Mouse (Mus musculus): ENCODE data around the gene Pard3b. TPM values are rescaled to one million over a fixed set of nuclear protein-coding genes. Genes with fewer than 3 reads are reported as not detected.

The Pard3b gene
- polyA plus RNA-seq, 1 experiment from 2014 or later = 17.9 TPM

DNA sequence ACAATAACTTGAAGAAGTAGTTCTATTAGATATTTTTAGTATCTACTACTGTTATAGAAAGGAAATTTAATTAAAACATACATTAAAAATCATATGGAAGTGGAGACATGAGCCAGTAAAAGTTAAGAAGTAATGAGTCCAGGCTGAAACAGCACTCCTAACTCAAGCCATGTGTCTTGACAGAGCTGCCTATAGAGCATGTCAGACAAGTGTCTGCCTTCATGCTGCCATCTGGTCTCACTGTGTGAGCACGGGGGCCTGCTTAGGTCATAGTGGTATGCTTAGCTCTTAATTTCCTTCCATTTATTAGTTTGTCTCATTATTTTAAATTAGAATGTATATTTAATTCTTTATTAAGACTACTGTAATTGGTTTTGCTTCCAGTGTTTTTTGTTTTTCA, 517.3 kb downstream of the Pard3b start:
- Histone ChIP-seq H3K27me3 (no peaks in the 10 kb centered on the region), H3K9me3 (no peaks in the 10 kb centered on the region)
- ATAC-seq (ENCODE audit: borderline replicate concordance, extremely low read depth, low FRiP score, low TSS enrichment) = no peak

DNA sequence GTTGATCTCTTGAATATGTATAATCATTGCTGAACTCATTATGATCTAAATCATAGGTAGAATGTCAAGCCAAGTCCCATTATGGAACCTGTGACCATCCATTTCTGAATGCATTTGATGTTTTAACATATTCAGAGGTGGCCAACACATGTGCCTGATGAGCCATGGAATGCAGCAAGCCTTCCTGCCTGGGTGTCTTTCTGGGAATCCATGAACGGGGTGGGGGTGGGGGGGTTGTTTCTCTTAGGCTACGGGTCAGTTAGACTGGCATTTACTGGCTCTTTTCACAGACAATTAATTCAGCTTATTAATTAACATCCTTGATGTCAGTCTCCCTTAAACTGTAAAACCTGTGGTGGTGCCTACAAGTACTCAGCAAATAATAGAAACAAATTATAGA, 521.0 kb downstream of the Pard3b start:
- no peaks in the 10 kb centered on the region for H3K4me1 ChIP-seq
- no peaks in the 10 kb centered on the region for H3K9me3 ChIP-seq
- no peak overlapping the region for H3K9ac ChIP-seq
- no peaks in the 10 kb centered on the region for H3K27me3 ChIP-seq
- no peak overlapping the region for H3K4me3 ChIP-seq
- WGBS = 75% methylated on average over 2 of the region's 2 CpGs
- H3K4me2 ChIP-seq = no peak overlapping the region
- ATAC-seq (ENCODE audit: borderline replicate concordance, extremely low read depth, low FRiP score, low TSS enrichment) = no peak
- no peak overlapping the region for H3K27ac ChIP-seq
- no peaks in the 10 kb centered on the region for H3K36me3 ChIP-seq

More for the DNA sequence above, 517.3 kb downstream of the Pard3b start:
- no peak overlapping the region for H3K27ac ChIP-seq
- H3K4me3 ChIP-seq = no peak overlapping the region
- no peak overlapping the region for H3K9ac ChIP-seq
- H3K36me3 ChIP-seq = no peaks in the 10 kb centered on the region
- H3K4me1 ChIP-seq = no peaks in the 10 kb centered on the region
- H3K4me2 ChIP-seq = no peak overlapping the region
- 70% methylated on average over 1 of the region's 1 CpGs for WGBS

DNA sequence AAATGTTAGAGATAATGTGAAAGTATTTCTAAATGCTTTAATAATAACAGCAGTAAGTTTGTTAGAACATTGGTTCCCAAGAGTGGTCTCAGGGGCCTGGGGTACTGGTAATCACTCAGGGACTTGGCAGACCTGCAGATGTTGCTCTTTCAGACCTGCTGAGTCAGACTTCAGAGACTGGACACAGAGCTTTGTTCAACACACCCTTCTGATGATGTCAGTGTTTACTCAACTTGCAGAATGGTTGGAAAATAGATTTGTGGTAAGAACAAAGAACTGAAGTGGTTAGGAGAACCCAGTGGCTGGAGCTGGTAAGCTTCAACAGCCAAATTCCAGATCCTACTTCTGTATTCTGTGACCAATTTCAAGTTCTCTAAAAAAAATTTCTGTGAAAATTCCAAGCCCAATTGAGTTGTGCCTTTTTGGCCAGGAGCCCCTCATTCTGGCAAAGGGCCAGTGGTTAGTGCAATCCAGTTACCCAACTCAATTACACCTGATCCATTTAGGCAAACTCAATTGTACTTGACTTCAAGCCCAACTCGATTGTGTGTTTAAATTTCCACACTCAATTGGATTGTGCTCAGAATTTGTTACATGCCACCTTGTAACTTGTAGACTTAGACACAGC, 536.5 kb downstream of the Pard3b start:
- Histone ChIP-seq H3K27me3 (no peaks in the 10 kb centered on the region), H3K9me3 (no peaks in the 10 kb centered on the region), H3K4me1 (peaks cover 7% of the 10 kb centered on the region; the same call in 1 of the 2 replicates), H3K4me2 (no peak overlapping the region), H3K27ac (peak overlapping the region; percentile 48), H3K4me3 (no peak overlapping the region), H3K9ac (no peak overlapping the region), H3K36me3 (no peaks in the 10 kb centered on the region)
- WGBS = 32% methylated on average over 1 of the region's 1 CpGs
- ATAC-seq (ENCODE audit: borderline replicate concordance, extremely low read depth, low FRiP score, low TSS enrichment) = no peak

DNA sequence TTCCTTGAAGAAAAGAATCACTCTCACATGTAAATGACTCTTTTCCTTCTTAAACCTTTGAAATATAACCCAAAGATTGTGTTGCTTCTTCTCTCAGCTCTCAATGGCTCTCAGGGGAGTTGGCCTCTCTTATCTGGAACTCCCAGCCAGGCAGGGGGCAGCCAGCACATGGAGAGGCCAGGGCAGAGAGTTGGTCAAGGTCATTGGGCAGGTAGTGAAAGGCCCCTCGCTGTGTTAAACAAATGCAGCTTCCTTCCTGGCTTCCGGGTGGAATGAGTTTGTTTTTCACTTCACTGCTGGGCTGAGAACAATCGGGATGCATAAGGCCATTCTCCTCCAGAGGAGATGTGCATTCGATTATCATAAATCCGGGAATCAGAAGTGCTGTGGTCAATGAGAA, 543.0 kb downstream of the Pard3b start:
- 0 out of 2 replicates have a peak, but pooled peaks cover 5% of the 10 kb centered on the region for H3K4me1 ChIP-seq
- no peaks in the 10 kb centered on the region for H3K27me3 ChIP-seq
- H3K27ac ChIP-seq = no peak overlapping the region
- WGBS = 11% methylated on average over 5 of the region's 5 CpGs
- H3K9me3 ChIP-seq = no peaks in the 10 kb centered on the region
- no peak overlapping the region for H3K4me2 ChIP-seq
- no peak overlapping the region for H3K9ac ChIP-seq
- H3K4me3 ChIP-seq = no peak overlapping the region
- no peaks in the 10 kb centered on the region for H3K36me3 ChIP-seq
- no peak for ATAC-seq (ENCODE audit: borderline replicate concordance, extremely low read depth, low FRiP score, low TSS enrichment)

DNA sequence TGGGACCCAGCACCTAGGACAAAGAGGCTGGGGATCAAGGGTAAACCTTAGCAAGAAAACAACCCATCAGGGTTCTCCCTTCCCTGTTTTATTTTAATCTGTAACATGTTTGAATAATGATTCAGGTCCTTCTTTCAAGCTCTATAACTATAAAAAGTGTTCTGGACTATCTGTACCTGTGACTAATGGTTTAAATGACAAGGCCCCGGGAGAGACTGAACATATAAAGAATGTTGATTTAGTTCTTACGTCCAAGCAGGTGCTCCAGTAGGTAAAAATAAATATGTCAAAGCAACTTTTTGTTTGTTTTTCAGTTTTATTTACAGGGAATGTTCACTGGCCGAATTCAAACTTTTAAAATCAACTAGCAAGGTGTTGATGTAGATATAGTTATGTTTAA, 544.0 kb downstream of the Pard3b start:
- Histone ChIP-seq H3K9me3 (no peaks in the 10 kb centered on the region), H3K4me1 (0 out of 2 replicates have a peak, but pooled peaks cover 5% of the 10 kb centered on the region), H3K9ac (no peak overlapping the region), H3K27ac (no peak overlapping the region), H3K27me3 (no peaks in the 10 kb centered on the region), H3K4me3 (no peak overlapping the region), H3K36me3 (no peaks in the 10 kb centered on the region), H3K4me2 (no peak overlapping the region)
- ATAC-seq (ENCODE audit: borderline replicate concordance, extremely low read depth, low FRiP score, low TSS enrichment) = no peak
- 51% methylated on average over 3 of the region's 3 CpGs for WGBS

DNA sequence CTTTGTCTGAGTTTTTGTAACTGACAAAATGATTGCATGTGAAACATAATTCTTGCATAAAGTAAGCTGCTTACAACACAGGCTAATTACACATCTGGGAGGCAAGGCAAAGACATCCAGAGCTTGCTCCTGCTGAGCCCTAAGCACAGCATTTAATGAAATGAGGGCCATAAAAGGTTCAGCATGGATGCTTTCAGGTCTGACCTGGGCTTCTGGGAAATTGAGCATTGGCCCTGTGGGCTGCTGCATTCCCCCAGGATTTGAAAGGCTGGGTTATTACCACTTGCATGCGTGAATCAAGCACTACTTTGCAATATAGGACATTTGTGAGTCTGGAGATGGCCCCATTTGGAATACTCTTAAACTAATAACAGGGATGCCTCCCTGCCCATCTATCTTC, 552.2 kb downstream of the Pard3b start:
- H3K4me1 ChIP-seq = peaks cover 6% of the 10 kb centered on the region
- H3K27me3 ChIP-seq = no peaks in the 10 kb centered on the region
- WGBS = 54% methylated on average over 1 of the region's 1 CpGs
- H3K4me2 ChIP-seq = no peak overlapping the region
- H3K9me3 ChIP-seq = no peaks in the 10 kb centered on the region
- ATAC-seq (ENCODE audit: borderline replicate concordance, extremely low read depth, low FRiP score, low TSS enrichment) = no peak
- no peaks in the 10 kb centered on the region for H3K36me3 ChIP-seq
- H3K9ac ChIP-seq = no peak overlapping the region
- no peak overlapping the region for H3K27ac ChIP-seq
- no peak overlapping the region for H3K4me3 ChIP-seq

DNA sequence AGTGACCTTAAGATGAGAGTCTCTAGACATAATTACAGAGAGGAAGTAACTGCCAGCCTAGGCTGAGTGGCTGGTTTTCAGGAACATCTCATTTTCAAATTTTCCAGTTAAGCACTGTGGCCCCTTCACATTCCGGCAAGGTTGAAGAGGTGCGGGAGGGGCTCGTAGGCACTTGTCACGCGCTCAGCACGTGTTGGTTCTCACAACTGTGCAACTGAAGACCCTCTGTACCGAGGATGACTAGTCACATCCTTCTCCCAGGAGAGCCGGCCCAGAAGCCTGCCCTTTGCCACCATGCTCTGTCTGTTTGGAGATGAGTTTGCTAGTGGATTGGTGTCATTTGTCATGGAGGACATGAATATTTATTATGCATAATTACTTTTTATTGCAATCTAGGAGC, 558.9 kb downstream of the Pard3b start:
- 45% methylated on average over 8 of the region's 8 CpGs for WGBS

DNA sequence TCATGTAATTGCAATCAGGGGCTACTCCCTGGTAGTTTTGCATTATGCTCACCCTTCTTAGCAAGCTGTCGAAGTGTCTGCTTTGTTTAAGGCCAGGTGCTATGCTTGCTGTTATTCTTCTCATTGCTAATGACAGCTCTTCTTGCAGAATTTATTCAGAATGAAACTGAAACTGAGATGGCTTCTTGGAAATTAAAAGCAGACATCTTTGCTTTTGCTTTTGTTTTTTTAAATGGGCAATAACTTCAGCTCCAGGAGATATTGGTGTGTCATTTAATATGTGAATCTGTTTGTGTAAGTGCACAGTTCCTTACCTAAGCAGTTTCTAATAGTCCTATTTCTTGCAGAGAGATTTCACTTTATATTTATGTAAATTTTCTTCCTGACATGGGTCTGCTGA, 562.3 kb downstream of the Pard3b start:
- Histone ChIP-seq H3K27ac (no peak overlapping the region), H3K4me2 (no peak overlapping the region), H3K9me3 (no peaks in the 10 kb centered on the region), H3K9ac (no peak overlapping the region), H3K4me1 (peaks cover 5% of the 10 kb centered on the region; the same call in 1 of the 2 replicates), H3K4me3 (no peak overlapping the region), H3K36me3 (no peaks in the 10 kb centered on the region), H3K27me3 (no peaks in the 10 kb centered on the region)
- ATAC-seq (ENCODE audit: borderline replicate concordance, extremely low read depth, low FRiP score, low TSS enrichment) = no peak
- WGBS = 78% methylated on average over 1 of the region's 1 CpGs

More for the DNA sequence above, 558.9 kb downstream of the Pard3b start:
- H3K4me1 ChIP-seq = peaks cover 5% of the 10 kb centered on the region; the same call in 1 of the 2 replicates
- no peak overlapping the region for H3K9ac ChIP-seq
- no peaks in the 10 kb centered on the region for H3K27me3 ChIP-seq
- ATAC-seq (ENCODE audit: borderline replicate concordance, extremely low read depth, low FRiP score, low TSS enrichment) = no peak
- H3K4me2 ChIP-seq = no peak overlapping the region
- no peak overlapping the region for H3K4me3 ChIP-seq
- H3K36me3 ChIP-seq = no peaks in the 10 kb centered on the region
- H3K9me3 ChIP-seq = no peaks in the 10 kb centered on the region
- H3K27ac ChIP-seq = no peak overlapping the region

DNA sequence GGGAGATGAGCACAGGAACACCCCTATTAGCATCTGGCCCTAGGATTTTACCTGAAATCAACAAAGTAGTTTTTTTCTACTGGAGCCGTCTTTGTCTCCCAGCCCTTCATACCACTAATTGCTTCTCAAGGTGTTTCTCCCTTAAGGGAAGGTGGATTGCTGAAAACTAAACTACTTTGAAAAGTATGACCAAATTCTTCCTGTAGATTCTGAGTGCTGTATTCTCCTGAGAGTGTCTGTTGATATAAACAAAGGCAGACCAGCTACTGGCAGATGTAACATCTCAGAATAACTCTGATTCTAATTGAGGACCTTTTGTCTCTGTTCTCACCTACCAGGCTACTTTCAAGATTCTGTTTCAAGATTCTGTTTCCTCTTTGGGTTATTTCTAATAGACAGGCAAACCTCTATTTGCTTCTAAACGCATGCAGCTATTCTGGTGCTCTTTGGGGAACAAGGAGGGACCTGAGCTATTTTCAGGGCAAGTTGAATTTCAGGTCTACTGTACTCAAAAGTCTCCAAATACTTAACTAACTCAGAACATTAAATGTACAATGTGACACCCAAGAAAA, 563.1 kb downstream of the Pard3b start:
- Histone ChIP-seq H3K4me3 (no peak overlapping the region), H3K36me3 (no peaks in the 10 kb centered on the region), H3K27ac (no peak overlapping the region), H3K27me3 (no peaks in the 10 kb centered on the region), H3K9me3 (no peaks in the 10 kb centered on the region), H3K4me2 (no peak overlapping the region), H3K9ac (no peak overlapping the region), H3K4me1 (peaks cover 5% of the 10 kb centered on the region; the same call in 1 of the 2 replicates)
- 59% methylated on average over 2 of the region's 2 CpGs for WGBS
- no peak for ATAC-seq (ENCODE audit: borderline replicate concordance, extremely low read depth, low FRiP score, low TSS enrichment)

DNA sequence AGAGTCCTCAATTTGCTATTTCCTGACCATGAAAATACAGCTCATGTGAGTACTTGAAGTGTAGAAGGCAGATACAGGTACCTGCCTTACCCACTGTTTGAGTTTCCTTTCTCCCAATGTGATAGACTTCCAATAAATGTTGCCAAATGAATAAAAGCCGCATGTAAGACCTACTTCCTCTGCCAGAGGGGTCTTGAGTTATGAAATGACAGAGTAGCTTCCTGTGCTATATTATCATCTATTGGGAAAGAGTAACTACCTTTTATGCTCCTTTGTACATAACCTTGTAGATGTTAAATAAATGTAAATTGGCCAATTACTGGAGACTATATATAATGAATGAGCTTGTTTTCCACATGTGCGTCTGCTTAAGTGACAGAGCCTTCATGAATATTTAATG, 574.7 kb downstream of the Pard3b start:
- no peak overlapping the region for H3K27ac ChIP-seq
- H3K36me3 ChIP-seq = no peaks in the 10 kb centered on the region
- H3K9ac ChIP-seq = no peak overlapping the region
- H3K27me3 ChIP-seq = no peaks in the 10 kb centered on the region
- H3K4me2 ChIP-seq = no peak overlapping the region
- H3K9me3 ChIP-seq = no peaks in the 10 kb centered on the region
- no peak overlapping the region for H3K4me3 ChIP-seq
- 80% methylated on average over 2 of the region's 2 CpGs for whole genome bisulfite sequencing
- no peak for ATAC-seq (ENCODE audit: borderline replicate concordance, extremely low read depth, low FRiP score, low TSS enrichment)
- H3K4me1 ChIP-seq = no peaks in the 10 kb centered on the region

DNA sequence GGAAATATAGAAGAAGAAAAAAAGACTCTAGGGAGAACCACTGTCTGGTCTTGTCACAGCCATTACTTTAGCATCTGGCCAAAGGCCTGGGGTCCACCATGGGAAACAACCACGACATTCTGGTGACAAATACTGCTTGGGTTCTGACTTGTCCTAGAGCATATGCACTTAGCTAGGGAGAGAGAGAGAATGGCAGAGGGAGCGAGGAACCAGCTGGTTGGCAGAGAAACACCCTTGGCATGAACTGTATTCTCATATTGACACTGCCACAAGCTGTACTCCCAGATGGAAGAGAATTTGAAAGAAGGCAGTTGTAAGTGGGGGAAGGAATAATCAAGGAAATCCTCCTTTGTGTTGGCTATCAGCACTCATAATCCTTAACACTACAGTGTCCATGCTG, 577.2 kb downstream of the Pard3b start:
- Histone ChIP-seq H3K4me3 (no peak overlapping the region), H3K27ac (no peak overlapping the region), H3K4me2 (no peak overlapping the region), H3K4me1 (no peaks in the 10 kb centered on the region), H3K36me3 (no peaks in the 10 kb centered on the region), H3K27me3 (no peaks in the 10 kb centered on the region), H3K9ac (no peak overlapping the region), H3K9me3 (no peaks in the 10 kb centered on the region)
- ATAC-seq (ENCODE audit: borderline replicate concordance, extremely low read depth, low FRiP score, low TSS enrichment) = no peak
- WGBS = 70% methylated on average over 2 of the region's 2 CpGs

DNA sequence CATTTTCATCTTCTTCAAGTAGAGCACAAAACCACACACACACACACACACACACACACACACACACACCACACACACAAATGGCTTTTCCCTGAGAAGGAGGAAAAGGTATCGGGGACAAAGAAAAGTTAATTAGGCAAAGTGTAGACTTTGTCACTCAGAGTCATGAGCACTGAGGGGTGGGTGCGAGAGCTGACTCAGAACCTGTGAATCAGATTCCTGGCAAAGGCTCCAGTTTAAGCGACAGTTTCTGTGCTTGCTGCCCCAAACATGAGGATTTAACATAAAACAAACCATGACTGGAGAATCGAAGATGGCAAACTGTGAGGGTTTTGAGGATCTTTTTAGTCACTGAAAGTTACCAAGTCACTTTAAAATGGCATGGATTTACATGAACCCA, 577.9 kb downstream of the Pard3b start:
- 77% methylated on average over 4 of the region's 4 CpGs for WGBS
- no peak overlapping the region for H3K9ac ChIP-seq
- no peak overlapping the region for H3K27ac ChIP-seq
- H3K4me2 ChIP-seq = no peak overlapping the region
- H3K4me3 ChIP-seq = no peak overlapping the region
- ATAC-seq (ENCODE audit: borderline replicate concordance, extremely low read depth, low FRiP score, low TSS enrichment) = no peak
- no peaks in the 10 kb centered on the region for H3K36me3 ChIP-seq
- no peaks in the 10 kb centered on the region for H3K9me3 ChIP-seq
- H3K27me3 ChIP-seq = no peaks in the 10 kb centered on the region
- H3K4me1 ChIP-seq = no peaks in the 10 kb centered on the region

Measured in lung, embryonic 15.5 days (tissue).